Mouse (Mus musculus) CD4-positive helper T cell, adult 2 months (primary cell): ENCODE measurements around the gene Stfa2.
"Not testable (repeated sequence)": the region's sequence is repeated elsewhere in the genome, so short reads cannot be mapped to it uniquely, and the experiment has no call there.

Experiments used
- DNase-seq: peaks from one replicate; pipeline ENCODE4 v3.0.0-alpha.2; 2012; ENCODE audit warnings: low read depth, missing footprints, low spot score

Stfa2 gene

DNA sequence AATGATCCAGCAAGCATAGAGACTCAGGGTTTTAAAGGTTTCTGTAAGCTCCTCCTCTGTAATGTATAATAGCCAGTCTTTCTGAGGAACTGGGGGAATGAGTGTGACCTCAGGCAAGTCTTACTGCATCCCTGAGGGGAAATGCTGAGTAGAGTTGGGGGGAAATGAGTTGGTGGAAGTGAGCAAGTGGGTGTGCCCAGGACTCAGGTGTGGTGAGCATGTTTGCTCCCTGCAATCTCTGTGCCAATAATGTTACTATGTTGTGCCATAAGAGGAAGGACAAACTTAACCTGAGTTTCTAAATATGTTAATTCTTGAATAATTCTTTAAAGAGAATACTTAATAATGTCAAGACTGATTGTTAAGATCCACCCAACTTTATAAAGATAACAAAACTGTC is at the start of gene Stfa2:
Gene Stfa2 (minus strand): TSS at position 101 of the 400 bp plus-strand sequence.
- DNase-seq, result no peak

DNA sequence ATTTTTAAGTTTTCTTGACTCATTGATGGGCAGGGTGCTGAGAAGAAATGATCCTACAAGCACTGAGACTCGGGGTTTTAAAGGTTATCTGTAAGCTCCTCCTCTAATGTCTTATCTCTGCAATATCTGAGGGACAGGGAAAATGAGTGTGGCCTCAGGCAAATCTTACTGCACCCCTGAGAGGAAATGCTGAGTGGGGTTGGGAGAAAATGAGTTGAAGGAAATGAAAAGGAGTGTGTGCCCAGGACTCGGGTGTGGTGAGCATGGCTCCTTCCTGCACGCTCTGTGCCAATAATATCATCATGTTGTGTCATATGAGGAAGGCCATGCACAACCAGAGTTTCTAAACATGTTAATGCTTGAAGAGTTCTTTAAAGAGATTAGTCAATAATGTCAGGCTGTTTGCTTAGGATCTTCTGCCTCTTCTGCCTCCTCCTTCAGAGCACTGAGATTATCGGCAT is 47.1 kb upstream of the Stfa2 start, which contains the start of gene Stfa3:
Gene Stfa3 (minus strand): TSS at position 51 of the 461 bp plus-strand sequence.
- DNase-seq, result no peak

DNA sequence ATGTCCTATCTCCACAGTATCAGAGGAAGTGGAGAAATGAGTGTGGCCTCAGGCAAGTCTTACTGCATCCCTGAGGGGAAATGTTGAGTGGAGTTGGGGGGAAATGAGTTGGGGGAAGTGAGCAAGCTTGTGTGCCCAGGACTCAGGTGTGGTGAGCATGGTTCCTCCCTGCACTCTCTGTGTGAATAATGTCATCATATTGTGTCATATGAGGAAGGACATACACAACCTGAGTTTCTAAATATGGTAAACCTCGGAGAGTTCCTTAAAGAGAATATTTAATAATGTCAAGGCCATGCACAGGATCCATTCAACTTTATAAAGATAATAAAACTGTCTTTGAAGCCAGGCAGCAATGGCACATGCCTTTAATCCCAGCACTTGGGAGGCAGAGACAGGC is 12.7 kb upstream of the Stfa2 start:
- DNase-seq, result not testable (repeated sequence)

DNA sequence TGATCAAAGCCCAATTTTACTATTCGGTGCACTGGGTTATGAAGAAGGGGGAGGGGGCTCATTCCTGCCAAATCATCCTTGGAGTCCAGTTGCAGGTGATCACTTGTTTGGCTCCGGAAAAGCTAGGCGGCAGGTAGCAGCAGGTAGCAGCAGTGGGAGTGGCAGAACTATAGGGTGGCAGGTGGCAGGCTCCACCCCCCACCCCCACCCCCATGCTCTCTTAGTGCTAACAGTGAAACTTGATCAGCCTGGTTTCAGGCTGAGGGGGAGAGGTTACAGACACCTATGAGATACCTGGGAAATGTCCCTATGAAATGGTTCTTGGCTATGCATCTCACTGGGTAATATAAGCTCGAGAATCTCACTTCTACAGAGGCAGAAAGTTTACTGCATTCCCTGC is 19.2 kb downstream of the Stfa2 start:
- DNase-seq, result no peak

DNA sequence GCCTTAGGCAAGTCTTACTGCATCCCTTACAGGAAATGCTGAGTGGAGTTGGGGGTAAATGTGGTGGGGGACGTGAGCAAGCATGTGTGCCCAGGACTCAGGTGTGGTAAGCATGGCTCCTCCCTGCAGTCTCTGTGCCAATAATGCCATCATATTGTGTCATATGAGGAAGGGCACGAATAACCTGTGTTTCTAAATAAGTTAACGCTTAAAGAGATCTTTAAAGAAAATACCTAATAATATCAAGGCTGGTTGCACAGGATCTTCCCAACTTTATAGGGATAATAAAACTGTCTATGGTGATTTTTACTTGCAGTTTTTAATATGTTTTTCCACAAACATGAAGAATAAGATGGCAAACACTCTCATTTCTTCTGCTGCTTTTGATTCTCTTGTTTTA is 40.6 kb downstream of the Stfa2 start, which contains the start of gene BC100530:
Gene BC100530 (minus strand): TSS at position 101 of the 400 bp plus-strand sequence.
- DNase-seq, result not testable (repeated sequence)
